Mouse (Mus musculus): ENCODE data around the gene Cdc20b. TPM values are rescaled to one million over a fixed set of nuclear protein-coding genes. Genes with fewer than 3 reads are reported as not detected.

Gene Cdc20b
- polyA plus RNA-seq, 1 experiment: not detected

DNA sequence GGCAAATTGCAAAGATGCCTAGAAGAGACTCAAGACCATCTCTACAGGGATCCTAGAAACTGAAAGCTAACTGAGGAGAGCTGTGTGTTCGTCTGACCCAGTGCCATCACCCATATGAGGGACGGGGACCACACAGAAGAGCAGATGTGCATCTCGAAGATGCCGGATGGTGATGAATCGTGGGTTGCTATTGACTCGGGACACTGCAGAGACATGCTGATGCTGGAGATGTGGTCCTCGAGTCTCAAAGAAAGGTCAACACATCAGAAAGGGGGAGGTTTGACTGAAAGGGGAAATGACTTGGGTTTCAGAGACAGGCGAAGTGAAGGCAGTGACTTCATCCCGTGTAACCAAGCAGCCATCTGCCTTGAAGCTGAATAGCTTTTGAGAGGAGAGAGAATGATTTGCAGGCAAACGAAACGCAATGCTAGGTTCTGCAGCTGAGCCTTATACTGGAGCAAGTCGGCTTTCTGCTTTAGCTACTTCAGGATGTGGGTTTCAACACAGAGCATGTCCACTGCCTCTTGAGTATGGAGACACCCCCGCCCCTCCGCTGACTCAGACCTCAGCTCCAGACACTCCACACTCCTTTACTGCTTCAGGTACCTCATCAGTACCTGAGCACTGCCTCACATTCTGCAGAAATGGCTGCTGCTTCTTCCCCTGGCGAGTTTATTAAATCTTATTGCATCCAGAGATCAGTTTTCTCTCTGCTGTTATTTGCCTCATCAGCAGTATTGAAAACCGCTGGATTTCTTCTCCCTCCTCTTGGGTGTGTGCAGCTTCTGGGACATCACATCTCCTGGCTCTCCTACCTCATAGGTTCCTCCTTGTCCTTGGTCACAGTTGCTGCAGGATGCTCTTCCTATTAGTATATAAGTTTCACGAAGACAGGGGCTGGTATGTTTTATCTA, 85.7 kb downstream of the Cdc20b start:
- no peak overlapping the region for H3K4me2 ChIP-seq (ENCODE audit: low read depth)
- no peaks in the 10 kb centered on the region for H3K27me3 ChIP-seq (ENCODE audit: control insufficient read depth, insufficient read depth, insufficient read length)
- H3K4me3 ChIP-seq: no peak overlapping the region
- TF ChIP-seq MYOD1 (IDR thresholded peaks at IDR 0.05; ENCODE audit: control insufficient read depth in 1 of 3, insufficient read length in 2 of 3, low read depth in 2 of 3) (no peak), MAX (IDR thresholded peaks at IDR 0.05; ENCODE audit: low read depth) (no peak), REST (IDR thresholded peaks at IDR 0.05; ENCODE audit: insufficient read depth, insufficient read length) (no peak), POLR2A (IDR thresholded peaks at IDR 0.05; ENCODE audit: insufficient read length, low read depth) (no peak), E2F4 (IDR thresholded peaks at IDR 0.05; ENCODE audit: insufficient read depth) (no peak), CEBPB (IDR thresholded peaks at IDR 0.05; ENCODE audit: insufficient read depth, poor library complexity, severe bottlenecking) (no peak), POLR2AphosphoS2 (IDR thresholded peaks at IDR 0.05; ENCODE audit: insufficient read length, low read depth) (no peak), TCF12 (IDR thresholded peaks at IDR 0.05; ENCODE audit: insufficient read depth, poor library complexity, severe bottlenecking) (no peak), MYOG (IDR thresholded peaks at IDR 0.05; ENCODE audit: control insufficient read depth in 1 of 3, insufficient read depth in 1 of 3, insufficient read length in 2 of 3, low read depth in 2 of 3) (no peak), TCF3 (IDR thresholded peaks at IDR 0.05; ENCODE audit: insufficient read length, low read depth) (no peak), USF1 (IDR thresholded peaks at IDR 0.05; ENCODE audit: low read depth) (no peak)
- H3K36me3 ChIP-seq (ENCODE audit: control insufficient read depth, insufficient read depth): no peaks in the 10 kb centered on the region
- no peak overlapping the region for H3ac ChIP-seq (ENCODE audit: control insufficient read depth, insufficient read length)
- no peaks in the 10 kb centered on the region for H3K79me2 ChIP-seq (ENCODE audit: control insufficient read depth, insufficient read depth)

DNA sequence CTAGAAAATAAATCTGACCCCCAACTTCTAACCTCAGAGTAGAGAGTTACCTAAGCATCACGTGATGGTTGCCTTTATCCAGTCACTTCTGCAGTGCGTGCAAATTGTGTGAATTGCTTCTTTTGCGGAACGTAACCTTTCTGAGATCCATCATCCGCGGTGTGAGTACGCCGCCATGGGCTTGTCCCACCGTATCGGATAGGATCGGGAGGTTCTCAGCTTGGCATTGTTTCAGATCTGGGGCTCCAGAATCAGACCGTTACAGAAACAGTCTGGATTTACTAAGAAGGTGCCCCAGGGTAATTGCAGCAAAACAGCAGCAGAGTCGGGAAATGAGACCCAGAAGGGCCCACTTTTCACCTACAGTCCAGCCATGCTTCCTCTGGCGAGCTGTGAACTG, 86.4 kb downstream of the Cdc20b start:
- Histone ChIP-seq H3K4me3 (no peak overlapping the region), H3K79me2 (ENCODE audit: control insufficient read depth, insufficient read depth) (no peaks in the 10 kb centered on the region), H3K4me2 (ENCODE audit: low read depth) (no peak overlapping the region), H3K27me3 (ENCODE audit: control insufficient read depth, insufficient read depth, insufficient read length) (no peaks in the 10 kb centered on the region), H3K36me3 (ENCODE audit: control insufficient read depth, insufficient read depth) (no peaks in the 10 kb centered on the region), H3ac (ENCODE audit: control insufficient read depth, insufficient read length) (no peak overlapping the region)
- TF ChIP-seq POLR2AphosphoS2 (IDR thresholded peaks at IDR 0.05; ENCODE audit: insufficient read length, low read depth) (no peak), REST (IDR thresholded peaks at IDR 0.05; ENCODE audit: insufficient read depth, insufficient read length) (no peak), MAX (IDR thresholded peaks at IDR 0.05; ENCODE audit: low read depth) (no peak), TCF12 (IDR thresholded peaks at IDR 0.05; ENCODE audit: insufficient read depth, poor library complexity, severe bottlenecking) (no peak), TCF3 (IDR thresholded peaks at IDR 0.05; ENCODE audit: insufficient read length, low read depth) (no peak), USF1 (IDR thresholded peaks at IDR 0.05; ENCODE audit: low read depth) (no peak), CEBPB (IDR thresholded peaks at IDR 0.05; ENCODE audit: insufficient read depth, poor library complexity, severe bottlenecking) (no peak), POLR2A (IDR thresholded peaks at IDR 0.05; ENCODE audit: insufficient read length, low read depth) (no peak), MYOD1 (IDR thresholded peaks at IDR 0.05; ENCODE audit: control insufficient read depth in 1 of 3, insufficient read length in 2 of 3, low read depth in 2 of 3) (no peak), SRF (IDR thresholded peaks at IDR 0.05; ENCODE audit: control insufficient read depth, insufficient read length, low read depth) (no peak), MYOG (IDR thresholded peaks at IDR 0.05; ENCODE audit: control insufficient read depth in 1 of 3, insufficient read depth in 1 of 3, insufficient read length in 2 of 3, low read depth in 2 of 3) (no peak), E2F4 (IDR thresholded peaks at IDR 0.05; ENCODE audit: insufficient read depth) (no peak)

- Histone ChIP-seq H3K4me2 (ENCODE audit: low read depth) (no peak overlapping the region), H3K36me3 (ENCODE audit: control insufficient read depth, insufficient read depth) (no peaks in the 10 kb centered on the region), H3K4me3 (no peak overlapping the region), H3ac (ENCODE audit: control insufficient read depth, insufficient read length) (no peak overlapping the region), H3K27me3 (ENCODE audit: control insufficient read depth, insufficient read depth, insufficient read length) (no peaks in the 10 kb centered on the region), H3K79me2 (ENCODE audit: control insufficient read depth, insufficient read depth) (no peaks in the 10 kb centered on the region)
- TF ChIP-seq USF1 (IDR thresholded peaks at IDR 0.05; ENCODE audit: low read depth) (no peak), MAX (IDR thresholded peaks at IDR 0.05; ENCODE audit: low read depth) (no peak), CEBPB (IDR thresholded peaks at IDR 0.05; ENCODE audit: insufficient read depth, poor library complexity, severe bottlenecking) (no peak), SRF (IDR thresholded peaks at IDR 0.05; ENCODE audit: control insufficient read depth, insufficient read length, low read depth) (no peak), TCF3 (IDR thresholded peaks at IDR 0.05; ENCODE audit: insufficient read length, low read depth) (no peak), MYOD1 (IDR thresholded peaks at IDR 0.05; ENCODE audit: control insufficient read depth in 1 of 3, insufficient read length in 2 of 3, low read depth in 2 of 3) (no peak), E2F4 (IDR thresholded peaks at IDR 0.05; ENCODE audit: insufficient read depth) (no peak), TCF12 (IDR thresholded peaks at IDR 0.05; ENCODE audit: insufficient read depth, poor library complexity, severe bottlenecking) (no peak), REST (IDR thresholded peaks at IDR 0.05; ENCODE audit: insufficient read depth, insufficient read length) (no peak), POLR2A (IDR thresholded peaks at IDR 0.05; ENCODE audit: insufficient read length, low read depth) (no peak), POLR2AphosphoS2 (IDR thresholded peaks at IDR 0.05; ENCODE audit: insufficient read length, low read depth) (no peak), MYOG (IDR thresholded peaks at IDR 0.05; ENCODE audit: control insufficient read depth in 1 of 3, insufficient read depth in 1 of 3, insufficient read length in 2 of 3, low read depth in 2 of 3) (no peak)
Measured at GRCm38 (mm10) chr13:113129974-113130373, 95.1 kb downstream of the Cdc20b start.

DNA sequence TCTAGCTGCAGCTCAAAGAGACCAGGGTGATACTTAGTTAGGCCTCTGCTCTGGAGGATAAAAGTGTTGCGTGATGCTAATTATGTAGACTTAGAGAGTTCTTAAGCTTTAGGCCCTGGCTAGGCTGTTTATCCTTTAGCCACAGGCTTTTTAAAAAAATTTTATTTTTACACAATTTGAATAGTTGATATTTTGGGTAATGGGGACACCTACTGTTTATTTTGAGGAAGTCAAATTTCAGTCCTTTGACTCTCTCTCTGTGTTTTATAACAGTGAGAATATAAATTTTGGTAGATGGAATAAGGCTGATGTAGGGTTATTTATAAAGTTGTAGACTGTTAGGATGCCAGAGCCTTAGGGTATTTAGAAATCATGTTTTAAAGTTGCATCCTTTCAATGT, 104.7 kb downstream of the Cdc20b start:
- Histone ChIP-seq H3ac (ENCODE audit: control insufficient read depth, insufficient read length) (no peak overlapping the region), H3K4me3 (no peak overlapping the region), H3K4me2 (ENCODE audit: low read depth) (no peak overlapping the region), H3K79me2 (ENCODE audit: control insufficient read depth, insufficient read depth) (no peaks in the 10 kb centered on the region), H3K36me3 (ENCODE audit: control insufficient read depth, insufficient read depth) (no peaks in the 10 kb centered on the region), H3K27me3 (ENCODE audit: control insufficient read depth, insufficient read depth, insufficient read length) (no peaks in the 10 kb centered on the region)
- TF ChIP-seq TCF3 (IDR thresholded peaks at IDR 0.05; ENCODE audit: insufficient read length, low read depth): no peak
- no peak for TF ChIP-seq POLR2A (IDR thresholded peaks at IDR 0.05; ENCODE audit: insufficient read length, low read depth)
- TF ChIP-seq POLR2AphosphoS2 (IDR thresholded peaks at IDR 0.05; ENCODE audit: insufficient read length, low read depth): no peak
- TF ChIP-seq USF1 (IDR thresholded peaks at IDR 0.05; ENCODE audit: low read depth): no peak
- no peak for TF ChIP-seq TCF12 (IDR thresholded peaks at IDR 0.05; ENCODE audit: insufficient read depth, poor library complexity, severe bottlenecking)
- TF ChIP-seq SRF (IDR thresholded peaks at IDR 0.05; ENCODE audit: control insufficient read depth, insufficient read length, low read depth): no peak
- no peak for TF ChIP-seq E2F4 (IDR thresholded peaks at IDR 0.05; ENCODE audit: insufficient read depth)
- TF ChIP-seq REST (IDR thresholded peaks at IDR 0.05; ENCODE audit: insufficient read depth, insufficient read length): no peak
- TF ChIP-seq MYOG (IDR thresholded peaks at IDR 0.05; ENCODE audit: control insufficient read depth in 1 of 3, insufficient read depth in 1 of 3, insufficient read length in 2 of 3, low read depth in 2 of 3): no peak
- TF ChIP-seq CEBPB (IDR thresholded peaks at IDR 0.05; ENCODE audit: insufficient read depth, poor library complexity, severe bottlenecking): no peak
- TF ChIP-seq MYOD1 (IDR thresholded peaks at IDR 0.05; ENCODE audit: control insufficient read depth in 1 of 3, insufficient read length in 2 of 3, low read depth in 2 of 3): no peak
- TF ChIP-seq MAX (IDR thresholded peaks at IDR 0.05; ENCODE audit: low read depth): no peak

Other genes with a start within 250 kb of the Cdc20b start
- 133 TPM for gene Plpp1, start 234.3 kb upstream of the Cdc20b start, polyA plus RNA-seq (2012; fragmentation: generic; extraction: Trizol)
- 12.6 TPM for gene Mtrex, start 107.7 kb upstream of the Cdc20b start, polyA plus RNA-seq (2012; fragmentation: generic; extraction: Trizol)
- 10.4 TPM for gene Dhx29, start 107.7 kb upstream of the Cdc20b start, polyA plus RNA-seq (2012; fragmentation: generic; extraction: Trizol)
- gene Ccno, start 47.3 kb upstream of the Cdc20b start, polyA plus RNA-seq (2012; fragmentation: generic; extraction: Trizol): 1.4 TPM
- gene Mcidas, start 41.3 kb upstream of the Cdc20b start, polyA plus RNA-seq (2012; fragmentation: generic; extraction: Trizol): not detected
- gene Gpx8, start 11.3 kb downstream of the Cdc20b start, polyA plus RNA-seq (2012; fragmentation: generic; extraction: Trizol): 68.8 TPM
- gene Gzma, start 65.9 kb downstream of the Cdc20b start, polyA plus RNA-seq (2012; fragmentation: generic; extraction: Trizol): not detected
- gene Esm1, start 174.5 kb downstream of the Cdc20b start, polyA plus RNA-seq (2012; fragmentation: generic; extraction: Trizol): not detected
- not detected for gene Gzmk, start 190.8 kb downstream of the Cdc20b start, polyA plus RNA-seq (2012; fragmentation: generic; extraction: Trizol)

Data from myocyte (in vitro differentiated cells).